Mouse (Mus musculus) erythroblast, adult 5-6 weeks (primary cell): ENCODE data around the gene Bmpr1b. TPM values are rescaled to one million over a fixed set of nuclear protein-coding genes. Genes with fewer than 3 reads are reported as not detected.

Experiments used
- ATAC-seq: replicated peaks from 2 replicates; pipeline ENCODE4 v1.8.0; 2016; ENCODE audit warnings: moderate number of reproducible peaks, mild to moderate bottlenecking, moderate TSS enrichment, inconsistent platforms; ENCODE audit not compliant: poor library complexity, low FRiP score, severe bottlenecking
- total RNA-seq, 2 experiments: library from RNA; stranded (forward) in 1 of 2; stranded (reverse) in 1 of 2; fragments of 150-400 nt in 1 of 2; fragments of 200-764, 138-1000 nt in 1 of 2; gene quantifications; 2 replicates each; pipeline versions ENCODE4 v1.2.3 to v1.2.4; 2015 to 2017; ENCODE audit warnings: low replicate concordance in 2 of 2

The Bmpr1b gene
- total RNA-seq, 2 experiments from 2014 or later, result not detected

DNA sequence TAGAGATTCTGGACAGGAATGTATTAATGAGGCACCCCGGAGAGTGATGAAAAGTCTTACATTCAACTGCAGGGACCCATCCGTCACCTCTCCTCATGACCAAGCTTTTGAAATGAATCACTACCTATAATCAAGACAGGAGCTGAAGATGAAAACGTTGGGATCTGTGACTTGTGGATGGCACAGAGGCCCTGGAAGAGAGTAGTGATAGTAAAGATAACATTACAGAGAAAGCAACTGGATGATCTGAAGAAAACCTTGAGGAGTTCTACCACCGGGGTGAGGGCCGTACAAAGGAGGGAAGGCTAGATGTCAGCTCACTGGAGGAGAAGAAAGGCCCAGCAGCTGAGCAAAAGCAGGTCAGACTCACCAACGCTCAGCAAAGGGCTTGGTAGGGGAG lies 120.7 kb downstream of the Bmpr1b start:
- ATAC-seq, result no peak

DNA sequence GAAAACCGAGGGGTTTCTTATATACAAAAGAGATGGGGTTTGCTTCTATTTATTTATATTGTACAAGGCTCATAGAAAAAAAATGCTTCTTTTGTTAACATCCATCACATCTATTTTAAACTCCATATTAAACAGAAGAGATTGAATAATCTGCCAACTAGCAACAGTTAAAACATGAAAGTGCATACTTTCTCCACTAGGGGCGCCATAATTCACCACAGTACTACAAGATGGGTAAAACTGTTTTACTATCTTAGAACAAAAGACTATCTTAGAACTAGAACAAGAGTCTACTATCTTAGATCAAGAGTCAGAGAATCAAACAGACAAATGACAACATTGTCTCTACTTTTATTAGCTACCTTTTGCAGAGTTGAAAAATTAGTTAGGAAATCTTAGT lies 125.8 kb downstream of the Bmpr1b start:
- ATAC-seq, result no peak

DNA sequence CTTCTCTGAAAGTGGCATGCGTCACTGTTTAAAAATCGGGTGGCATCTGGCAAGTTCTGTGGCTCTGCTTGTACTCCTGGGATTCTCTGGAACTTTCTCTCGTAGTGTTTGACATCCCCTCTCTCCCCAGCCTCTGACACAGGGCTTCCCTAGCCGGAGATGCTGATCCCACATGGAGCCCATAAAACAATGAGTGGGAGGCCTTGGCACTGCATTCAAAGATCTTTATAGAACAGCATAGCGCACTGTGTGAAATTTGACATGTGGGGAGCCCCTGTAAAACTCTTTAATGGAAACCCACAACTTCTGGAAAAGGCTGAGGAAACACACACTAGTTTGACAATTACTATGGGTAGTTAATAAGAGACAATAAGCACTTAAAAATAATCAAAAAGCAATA lies 126.2 kb downstream of the Bmpr1b start:
- no peak for ATAC-seq

DNA sequence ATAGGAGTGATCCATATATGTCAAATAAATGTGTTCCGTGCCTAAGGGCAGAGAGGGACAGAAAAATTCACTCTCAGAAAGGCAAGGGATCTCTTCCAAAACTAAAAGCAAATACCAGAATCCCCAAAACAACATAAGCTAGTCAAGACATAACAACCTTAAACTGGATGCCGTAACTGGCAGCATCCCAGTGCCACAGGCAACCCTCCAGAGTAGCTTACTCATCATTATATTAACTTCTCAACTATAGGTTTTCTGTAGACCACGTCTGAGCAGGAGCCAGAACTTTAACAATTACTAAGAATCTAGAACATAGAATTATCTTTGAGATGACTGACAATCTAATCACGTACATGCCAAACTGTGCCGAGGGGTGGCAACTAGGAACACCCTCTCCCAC lies 128.9 kb downstream of the Bmpr1b start:
- ATAC-seq, result no peak

DNA sequence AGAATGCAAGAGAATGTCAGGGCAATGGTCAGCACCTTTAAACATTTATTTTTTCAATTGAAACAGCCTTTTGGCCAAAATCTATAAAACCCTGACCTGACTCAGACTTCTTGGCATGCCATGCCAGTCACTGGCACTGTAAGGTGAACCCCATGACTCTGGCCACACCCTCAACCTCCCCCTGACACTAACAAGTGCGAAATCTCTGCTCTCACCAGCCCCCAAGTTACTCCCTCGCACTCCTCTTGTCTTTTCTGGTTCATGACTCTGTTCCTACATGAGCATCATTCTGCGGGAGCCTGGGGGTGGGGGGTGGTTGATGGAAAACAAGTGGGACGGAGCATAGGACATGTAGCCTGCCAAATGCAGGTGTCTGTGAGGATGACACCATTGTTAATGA lies 135.1 kb downstream of the Bmpr1b start:
- ATAC-seq, result no peak

DNA sequence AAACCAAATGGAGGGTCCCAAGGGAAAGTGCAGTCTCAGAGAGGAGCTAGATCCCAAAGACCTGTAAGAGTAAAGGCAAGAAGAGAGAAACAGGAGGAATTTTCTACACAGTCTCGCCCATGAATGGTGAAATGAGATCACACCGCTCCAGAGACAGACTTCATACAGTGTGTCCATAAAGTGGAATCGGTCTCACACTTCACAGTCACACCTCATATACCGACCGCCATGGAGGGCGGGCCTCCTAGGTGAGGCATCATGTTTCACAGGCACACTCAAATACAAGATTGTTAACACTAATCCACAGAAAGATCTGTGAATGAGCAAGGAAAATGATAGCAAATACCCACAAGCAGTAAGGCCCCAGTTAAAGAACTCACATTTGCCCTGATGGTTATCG lies 149.5 kb downstream of the Bmpr1b start:
- no peak for ATAC-seq

DNA sequence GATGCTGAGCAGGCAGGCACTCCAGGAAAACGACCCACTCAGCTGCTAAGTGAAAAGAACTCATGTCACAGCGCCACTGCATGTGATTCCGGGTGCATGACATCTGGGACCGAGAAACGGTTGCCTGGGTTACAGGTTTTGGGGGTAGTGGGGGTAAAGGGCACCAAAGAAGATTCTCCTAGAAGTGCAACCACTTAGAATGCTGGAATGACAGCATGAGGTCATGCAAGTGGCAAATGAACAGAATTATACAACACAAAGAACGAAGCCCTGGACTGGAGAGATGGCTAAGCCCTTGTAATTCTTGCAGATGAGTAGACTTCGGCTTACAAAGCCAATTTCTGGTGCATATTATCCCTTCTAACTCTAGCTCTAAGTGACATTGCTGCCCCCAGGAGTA lies 184.7 kb downstream of the Bmpr1b start:
- no peak for ATAC-seq

DNA sequence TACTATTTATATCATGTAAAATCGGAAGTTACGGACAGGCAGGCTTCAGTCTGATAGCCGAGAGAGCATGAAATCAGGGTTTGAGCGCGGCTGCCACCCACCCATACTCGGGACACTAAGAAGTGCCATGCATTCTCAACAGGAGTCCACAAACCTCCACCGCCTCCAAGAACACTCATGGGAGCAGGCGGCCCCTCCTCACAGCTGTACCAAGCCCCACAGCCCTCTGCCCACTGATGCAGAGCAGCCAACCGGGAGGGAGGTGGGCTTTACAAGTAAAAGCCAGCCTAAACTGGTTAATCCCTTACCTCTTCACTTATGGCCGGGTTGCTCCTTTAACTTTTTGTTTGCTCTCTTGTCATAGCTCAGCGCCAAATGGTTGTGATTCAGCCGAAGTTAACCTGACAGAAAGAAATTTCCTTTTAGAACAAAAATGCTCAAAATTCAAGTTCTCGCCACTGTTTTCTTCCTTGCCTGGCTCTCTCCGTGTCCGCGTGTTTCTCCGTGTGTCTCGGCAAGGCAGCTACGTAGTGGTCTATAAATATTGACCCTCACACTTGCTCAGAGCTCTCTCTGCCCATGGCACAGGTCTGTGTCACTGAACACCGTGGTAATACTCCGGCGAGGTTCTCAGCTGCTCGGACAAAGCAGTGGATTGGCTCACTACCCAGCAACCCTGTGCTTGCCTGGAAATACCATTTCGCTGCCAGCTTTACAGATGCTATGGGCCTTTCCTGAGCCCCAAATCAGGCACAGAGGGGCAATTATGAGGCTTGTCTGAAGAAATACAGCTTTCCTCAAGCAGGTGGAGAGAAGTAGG lies 187.4 kb downstream of the Bmpr1b start:
- no peak for ATAC-seq

DNA sequence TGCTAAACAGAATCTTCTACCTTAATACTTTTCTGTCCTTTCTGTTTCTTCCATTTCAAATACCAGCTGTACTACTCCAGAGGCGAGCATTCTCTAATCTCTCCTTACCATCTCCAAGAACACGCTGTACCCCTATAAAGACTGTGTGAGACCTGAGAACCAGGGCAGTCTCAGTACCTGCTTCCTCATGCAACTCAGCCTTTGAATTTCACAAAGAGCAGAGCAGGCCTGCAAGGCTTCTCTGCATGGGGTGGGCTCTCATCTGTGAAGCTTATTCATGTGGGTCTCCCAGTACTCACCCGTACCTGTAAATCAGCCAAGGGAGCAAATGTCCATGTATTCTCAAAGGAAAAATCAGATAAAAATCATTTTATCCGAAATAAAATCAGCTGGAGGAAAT lies 203.0 kb downstream of the Bmpr1b start:
- no peak for ATAC-seq

DNA sequence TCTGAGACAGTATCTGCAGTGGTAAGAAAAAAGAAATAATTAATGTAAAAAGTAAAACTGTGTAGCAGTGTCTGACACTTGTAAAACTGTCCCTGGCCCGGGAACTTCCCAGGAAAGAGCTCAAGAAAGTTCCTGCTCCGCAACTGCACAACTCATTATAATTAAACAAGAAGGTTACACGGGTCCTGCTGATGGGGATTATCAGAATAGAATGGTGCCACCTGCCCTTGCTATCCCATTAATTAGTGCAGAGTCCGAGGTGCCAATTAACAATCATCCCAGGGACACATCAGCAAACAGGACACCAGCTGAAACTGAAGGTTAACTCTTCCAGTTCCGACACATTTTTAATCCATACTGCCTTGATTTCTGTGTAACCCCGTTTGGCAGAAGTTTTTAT lies 216.3 kb downstream of the Bmpr1b start:
- ATAC-seq, result no peak

DNA sequence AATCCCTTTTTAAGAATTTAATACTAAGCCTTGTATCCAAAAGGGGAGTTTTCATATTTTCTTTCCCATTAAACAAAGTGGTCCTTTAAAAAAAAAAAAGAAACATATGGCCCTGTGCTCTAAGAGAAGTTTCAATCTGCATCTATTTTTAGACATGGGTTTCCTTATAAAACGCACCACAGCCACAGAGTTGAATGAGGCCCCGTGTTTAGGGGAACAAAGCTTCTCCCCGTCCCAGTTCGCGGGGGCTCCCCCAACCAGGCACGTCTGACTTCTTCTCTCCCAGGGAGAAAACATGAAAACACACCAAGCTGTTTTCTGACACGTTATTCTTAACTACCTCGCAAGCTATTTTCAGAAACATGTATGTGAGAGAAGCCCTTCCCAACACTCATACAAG lies 218.6 kb downstream of the Bmpr1b start:
- no peak for ATAC-seq

DNA sequence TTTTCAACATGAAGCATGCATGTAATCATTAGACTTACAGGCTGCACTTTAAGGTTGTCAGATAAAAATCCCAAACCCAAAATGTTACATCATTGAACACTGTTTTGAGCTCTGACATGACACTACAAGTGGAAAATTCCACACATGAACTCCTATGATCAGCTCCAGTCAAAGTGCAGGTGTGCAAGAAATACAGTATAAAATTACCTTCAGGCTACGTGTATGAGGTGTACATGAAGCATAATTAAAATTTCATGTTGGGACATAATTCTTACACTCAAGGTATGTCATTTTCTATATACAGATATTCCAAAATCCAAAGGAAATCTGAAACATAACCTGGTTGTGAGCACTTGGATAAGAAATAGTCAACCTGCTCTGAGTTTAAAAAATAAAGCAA lies 220.7 kb downstream of the Bmpr1b start:
- no peak for ATAC-seq

DNA sequence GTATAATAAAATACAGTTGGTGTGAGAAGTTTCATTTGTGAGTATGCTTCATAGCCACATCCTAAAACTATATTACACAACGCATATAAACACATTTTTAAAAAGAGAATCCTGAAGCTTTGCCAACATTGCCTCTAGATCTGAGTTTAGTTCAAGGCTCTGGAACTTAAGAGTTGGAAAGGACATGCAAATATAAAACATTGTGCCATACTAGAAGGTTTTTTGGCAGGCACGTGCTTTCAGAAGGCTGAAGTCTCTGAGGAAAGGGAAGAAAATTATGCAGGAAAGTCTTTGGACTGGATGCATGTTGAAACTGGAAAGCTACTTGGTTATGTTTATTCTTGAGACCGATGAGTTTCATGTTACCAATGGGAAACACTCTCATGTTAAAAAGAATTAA lies 221.1 kb downstream of the Bmpr1b start:
- no peak for ATAC-seq

DNA sequence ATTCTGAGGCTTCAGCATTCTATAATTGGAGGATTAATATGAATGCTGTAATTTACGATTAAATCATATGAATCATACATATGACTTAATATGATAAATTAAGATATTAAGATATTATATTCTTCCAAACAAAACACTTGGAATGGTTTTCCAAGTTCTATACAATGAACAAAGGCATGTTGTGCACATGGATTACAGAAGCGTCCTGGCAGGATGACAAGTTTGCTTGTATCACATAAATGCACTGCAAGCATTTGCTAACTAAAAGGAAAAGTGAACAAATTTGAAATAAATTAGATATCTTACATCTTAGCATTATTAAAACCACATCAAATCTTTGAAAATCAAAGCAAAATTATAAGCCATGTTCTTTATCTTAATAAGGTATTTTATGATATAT lies 222.4 kb downstream of the Bmpr1b start:
- ATAC-seq, result no peak

DNA sequence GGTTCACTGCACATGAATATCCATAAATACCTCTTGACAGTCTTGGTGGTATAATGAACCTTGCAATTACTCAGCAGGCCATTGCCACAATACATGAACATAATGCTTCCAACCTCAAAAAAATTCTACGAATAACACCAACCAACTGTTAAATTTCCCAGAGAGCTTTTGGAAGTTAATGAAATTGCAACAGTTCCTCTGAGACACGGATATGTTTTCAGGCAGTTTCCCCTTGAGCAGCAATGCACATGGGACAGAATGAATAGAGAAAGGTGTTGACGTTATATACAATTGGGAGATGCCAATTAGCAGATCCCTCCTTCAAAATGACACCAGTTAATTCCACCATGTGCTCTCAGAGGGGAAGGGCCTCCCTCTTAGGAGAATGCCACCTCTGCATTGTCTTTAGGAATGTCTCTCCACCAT lies 225.9 kb downstream of the Bmpr1b start:
- no peak for ATAC-seq

DNA sequence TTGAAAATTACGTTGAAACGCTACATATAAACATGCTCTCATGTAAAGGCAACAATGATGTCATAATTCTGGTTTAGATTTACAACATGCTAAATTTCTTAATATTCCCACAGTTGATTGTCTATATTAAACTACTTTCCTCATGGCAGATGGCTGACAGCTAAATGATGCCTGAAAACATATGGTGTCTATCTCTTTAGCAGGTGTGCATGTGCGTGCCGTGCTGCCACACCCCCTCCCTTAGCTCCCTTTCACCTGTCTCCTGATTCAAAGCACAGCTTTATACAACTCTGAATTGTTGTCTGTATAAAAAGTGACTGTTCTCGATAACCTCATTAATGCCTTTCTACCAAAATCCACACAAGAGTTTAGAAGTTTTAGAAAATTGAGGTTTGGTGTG lies 229.0 kb downstream of the Bmpr1b start:
- no peak for ATAC-seq

DNA sequence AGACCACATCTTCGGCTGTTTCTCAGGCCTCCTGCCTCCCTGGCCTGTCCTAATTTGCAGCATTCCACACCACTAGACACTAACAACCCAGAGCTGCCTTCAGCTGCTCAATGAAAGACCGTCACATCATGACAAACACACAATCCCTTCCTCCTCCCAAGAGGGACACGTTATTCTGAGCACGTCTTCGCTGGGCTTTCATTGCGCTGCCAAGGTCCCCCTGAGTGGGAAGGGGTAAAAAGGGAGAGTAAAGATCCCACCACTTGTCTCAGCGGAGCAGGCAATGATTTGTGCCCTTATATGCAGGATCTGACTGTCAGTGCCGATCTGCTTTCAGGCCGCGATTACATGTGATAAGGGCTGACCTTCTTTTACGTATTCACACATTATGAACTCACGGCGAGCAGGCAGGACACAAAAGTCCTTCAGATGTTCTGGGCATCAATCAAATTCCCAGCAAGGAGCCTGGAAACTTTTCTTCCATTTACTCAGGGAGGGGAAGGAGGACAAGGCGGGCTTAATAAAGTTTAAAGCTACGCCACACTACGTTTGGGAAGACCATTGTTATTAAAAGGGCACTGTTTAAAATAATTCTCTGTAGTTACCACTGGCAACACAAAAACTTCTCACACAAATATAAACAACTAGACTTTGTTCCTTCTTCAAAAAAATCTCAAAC lies 232.5 kb downstream of the Bmpr1b start:
- no peak for ATAC-seq

DNA sequence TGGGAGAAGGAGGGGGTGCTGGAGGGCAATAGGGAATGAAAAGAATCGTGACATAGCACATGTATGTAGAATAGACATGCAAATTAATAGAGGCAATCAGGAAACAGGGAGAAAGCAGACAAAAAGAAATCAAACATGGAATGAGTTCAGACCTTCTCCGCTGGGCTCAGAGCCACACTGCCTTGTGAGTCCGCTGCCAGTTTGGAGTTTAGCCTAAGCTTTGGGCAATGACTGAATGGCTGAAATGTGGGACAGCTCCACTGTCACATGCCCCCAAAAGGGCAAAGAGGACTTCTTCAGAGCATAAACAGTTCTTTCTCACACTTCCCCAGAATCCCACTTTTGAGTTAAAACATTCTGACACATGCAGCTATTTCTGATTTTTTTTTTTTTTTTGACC lies 236.3 kb downstream of the Bmpr1b start:
- no peak for ATAC-seq

DNA sequence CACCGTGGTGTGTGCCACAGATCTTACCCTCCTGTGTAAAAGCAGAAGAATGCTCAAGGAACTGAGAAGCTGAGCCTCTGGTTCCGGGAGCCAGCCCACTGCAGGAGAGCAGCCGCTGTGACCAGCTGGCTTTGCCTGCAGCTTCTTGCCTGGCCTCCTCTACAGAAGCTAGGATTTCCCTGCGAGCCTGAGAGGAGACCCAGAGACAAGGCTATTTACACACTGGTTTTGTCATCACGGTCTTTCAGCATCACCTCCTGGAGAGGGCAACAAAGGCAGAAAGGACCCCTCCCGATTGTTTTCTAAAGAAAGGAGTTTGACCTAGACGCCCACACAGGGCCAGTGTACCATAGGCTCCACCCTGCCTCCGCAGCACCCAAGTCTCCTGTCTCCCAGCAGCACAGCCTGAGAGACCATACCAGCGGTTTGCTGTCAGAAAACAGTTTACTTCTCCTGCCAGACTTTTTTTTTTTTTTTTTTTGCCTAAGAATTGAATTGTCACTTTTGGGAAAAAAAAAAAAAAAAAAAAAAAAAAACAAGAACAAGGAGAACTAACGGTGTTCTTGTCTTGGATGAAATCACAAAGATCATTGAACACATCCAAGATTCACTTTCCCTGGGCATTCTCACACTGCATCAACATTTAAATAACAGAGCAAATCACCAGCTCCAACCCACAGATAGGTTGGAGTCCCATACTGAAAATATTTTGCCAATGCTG lies 237.7 kb downstream of the Bmpr1b start:
- ATAC-seq, result no peak

DNA sequence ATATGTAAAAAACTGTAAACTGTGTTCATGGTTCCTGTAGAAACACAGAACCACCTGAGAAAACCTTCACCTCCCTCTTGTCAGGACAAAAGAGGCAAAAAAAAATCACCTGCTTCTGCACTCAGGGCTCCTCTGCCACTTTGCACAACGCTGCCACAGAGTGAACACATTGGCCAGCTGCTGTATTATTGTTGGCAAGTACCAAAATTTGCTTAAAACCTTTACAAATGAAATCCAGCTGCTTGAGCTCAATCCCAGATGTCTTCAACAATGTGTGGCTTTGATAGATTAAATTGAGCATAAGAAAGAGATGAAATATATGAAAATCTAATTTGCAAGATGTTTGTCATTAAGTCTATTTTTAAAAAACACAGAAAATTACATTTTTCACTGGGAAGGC lies 245.8 kb downstream of the Bmpr1b start:
- no peak for ATAC-seq

DNA sequence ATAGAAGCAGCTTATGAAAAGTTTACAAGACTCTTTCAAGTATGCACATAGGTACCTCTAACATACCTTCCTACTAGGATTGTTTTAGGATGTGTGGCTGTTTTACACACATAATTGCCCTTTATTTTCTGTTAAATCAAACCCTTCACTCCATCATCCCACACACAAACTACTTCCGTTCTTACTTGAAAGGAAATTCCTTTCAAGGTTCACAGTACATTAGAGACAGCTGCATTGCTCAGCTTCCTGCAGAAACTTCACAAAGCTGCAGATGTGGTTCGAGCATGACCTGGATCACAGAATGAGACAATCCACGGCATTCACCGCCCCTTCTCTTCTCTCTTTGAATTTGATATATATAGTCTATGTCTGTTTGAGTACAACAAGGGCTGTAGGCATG lies 248.1 kb downstream of the Bmpr1b start:
- no peak for ATAC-seq
